Mouse (Mus musculus) embryonic facial prominence, embryonic 10.5 days (tissue): ENCODE measurements at regions not wholly inside any gene's neighbourhood (a gene's known extent, or its start where the extent isn't known, plus 50 kb on each side); places are given as distances from the start of the nearest gene placed in this dataset.
A peak's percentile ranks its signal among the peaks of the same experiment; 100 is the strongest.

ENCODE experiments used
- DNase-seq: peaks from one replicate; pipeline ENCODE4 v3.0.0-alpha.2; 2017; ENCODE audit warnings: low spot score
- H3K27ac ChIP-seq: fragments of 300-500 bp; sonication (generic); replicated peaks from 2 replicates; pipeline ENCODE4 v1.5.1; 2016; ENCODE audit warnings: mild to moderate bottlenecking
- H3K27me3 ChIP-seq: fragments of 300-500 bp; sonication (generic); replicated peaks from 2 replicates; pipeline ENCODE4 v1.6.1; 2016; ENCODE audit warnings: low read depth, mild to moderate bottlenecking; ENCODE audit not compliant: poor library complexity, severe bottlenecking
- H3K36me3 ChIP-seq: fragments of 300-500 bp; sonication (generic); replicated peaks from 2 replicates; pipeline ENCODE4 v1.6.1; 2016; ENCODE audit warnings: mild to moderate bottlenecking, moderate library complexity
- H3K4me1 ChIP-seq: fragments of 300-500 bp; sonication (generic); 2 replicates; pipeline ENCODE4 v1.6.1; 2016
- H3K4me3 ChIP-seq: fragments of 300-500 bp; sonication (generic); 2 replicates; pipeline ENCODE4 v1.5.1; 2016; ENCODE audit warnings: mild to moderate bottlenecking, moderate library complexity
- H3K9me3 ChIP-seq: fragments of 300-500 bp; sonication (generic); 2 replicates; pipeline ENCODE4 v1.6.1; 2016; ENCODE audit warnings: mild to moderate bottlenecking
- WGBS: fragments of 180-500 bp; shearing (Covaris S2); methylation state at CpG from one replicate; pipeline ENCODE4 v1.1.7; 2016; 5-methylcytosine and 5-hydroxymethylcytosine counted together

GRCm38 (mm10) chr4:62755237-62755900, 195.7 kb downstream of the Rgs3 start:
- WGBS: 50% methylated on average over 5 of the region's 5 CpGs

GRCm38 (mm10) chr4:62756721-62757206, 197.1 kb downstream of the Rgs3 start:
- 45% methylated on average over 10 of the region's 10 CpGs for WGBS
- Histone ChIP-seq H3K9me3 (no peaks in the 10 kb centered on the region), H3K27ac (peak overlapping the region; percentile 45), H3K4me3 (no peak overlapping the region), H3K27me3 (no peaks in the 10 kb centered on the region), H3K4me1 (peaks cover 64% of the 10 kb centered on the region), H3K36me3 (no peaks in the 10 kb centered on the region)
- no peak for DNase-seq

More at GRCm38 (mm10) chr4:62755237-62755900, 195.7 kb downstream of the Rgs3 start:
- peak; percentile 91 for DNase-seq
- Histone ChIP-seq H3K36me3 (no peaks in the 10 kb centered on the region), H3K27ac (peak overlapping the region; percentile 62), H3K27me3 (no peaks in the 10 kb centered on the region), H3K4me3 (peak overlapping the region; percentile 11; the same call in 1 of the 2 replicates), H3K4me1 (peaks cover 56% of the 10 kb centered on the region), H3K9me3 (no peaks in the 10 kb centered on the region)

DNA sequence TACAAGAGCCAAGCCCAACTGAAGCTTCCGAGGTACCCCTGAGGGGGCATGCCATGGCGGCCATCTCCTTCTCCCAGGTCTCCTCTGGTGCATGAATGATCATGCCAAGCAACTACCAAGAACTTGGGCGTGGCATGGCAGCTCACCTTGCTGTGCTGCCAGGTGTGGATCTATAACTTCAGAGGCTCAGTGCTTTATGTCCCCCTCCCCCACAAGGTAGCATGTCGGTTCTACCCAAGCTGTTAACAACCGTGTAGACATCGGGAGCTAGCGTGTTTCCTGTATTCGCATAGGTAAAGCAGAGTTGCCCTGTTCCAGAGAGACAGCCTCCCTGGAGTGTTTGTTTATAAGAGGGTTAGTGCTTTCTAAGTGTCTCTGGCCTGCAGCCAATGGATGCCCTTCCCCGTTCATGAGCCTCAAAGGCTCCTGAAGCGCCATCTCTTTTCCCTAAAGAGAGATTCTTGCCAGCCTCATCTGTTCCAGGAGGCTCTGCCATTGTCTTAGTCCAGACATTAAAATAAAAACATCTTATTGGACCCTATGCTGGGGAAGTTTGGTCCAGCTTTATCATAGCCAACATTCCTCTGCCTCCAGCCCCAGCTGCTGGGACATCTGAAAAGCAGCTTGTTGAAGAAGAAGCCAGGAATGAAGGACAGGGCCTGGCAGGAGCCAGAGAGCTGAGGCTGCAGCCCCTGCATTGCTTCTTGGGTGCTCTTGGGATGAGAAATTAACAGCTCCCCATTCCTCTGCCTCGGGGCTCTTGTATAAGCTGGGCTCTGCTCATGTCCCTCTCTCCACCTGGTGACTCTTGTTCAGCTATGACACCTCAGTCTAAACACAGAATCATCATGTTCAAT, 201.3 kb downstream of the Rgs3 start:
- H3K27me3 ChIP-seq: no peaks in the 10 kb centered on the region
- no peaks in the 10 kb centered on the region for H3K9me3 ChIP-seq
- H3K4me1 ChIP-seq: peaks cover 36% of the 10 kb centered on the region
- H3K27ac ChIP-seq: peak overlapping the region; percentile 44; the same call in 1 of the 2 replicates
- WGBS: 78% methylated on average over 11 of the region's 11 CpGs
- DNase-seq: no peak
- no peak overlapping the region for H3K4me3 ChIP-seq
- no peaks in the 10 kb centered on the region for H3K36me3 ChIP-seq

DNA sequence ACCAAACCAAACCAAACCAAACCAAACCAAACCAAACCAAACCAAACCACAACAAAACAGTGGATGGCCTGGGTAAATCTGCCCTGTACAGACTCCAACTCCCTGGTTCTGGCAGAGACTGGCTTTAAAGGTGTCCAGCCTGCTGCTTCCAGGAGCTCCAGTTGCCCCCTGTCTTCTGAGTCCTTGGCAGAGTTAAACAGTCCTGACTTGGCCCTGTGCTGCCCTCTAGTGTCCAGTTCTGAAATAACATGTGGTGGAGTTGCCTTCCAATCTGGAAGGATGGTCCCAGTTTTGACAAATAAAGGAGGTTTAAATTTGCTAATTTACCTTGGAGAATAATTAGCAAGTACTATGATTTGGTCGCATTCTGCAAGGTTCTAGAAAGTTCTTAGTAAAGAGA, 202.0 kb downstream of the Rgs3 start:
- no peaks in the 10 kb centered on the region for H3K36me3 ChIP-seq
- DNase-seq: peak; percentile 81
- H3K4me1 ChIP-seq: peaks cover 29% of the 10 kb centered on the region
- no peaks in the 10 kb centered on the region for H3K27me3 ChIP-seq
- no peak overlapping the region for H3K27ac ChIP-seq
- H3K9me3 ChIP-seq: no peaks in the 10 kb centered on the region
- no peak overlapping the region for H3K4me3 ChIP-seq
- 0% methylated on average over 1 of the region's 1 CpGs for WGBS

- DNase-seq: peak; percentile 84
- no peak overlapping the region for H3K4me3 ChIP-seq
- 19% methylated on average over 5 of the region's 5 CpGs for WGBS
- H3K27ac ChIP-seq: no peak overlapping the region
- no peaks in the 10 kb centered on the region for H3K9me3 ChIP-seq
- H3K27me3 ChIP-seq: no peaks in the 10 kb centered on the region
- H3K4me1 ChIP-seq: peaks cover 15% of the 10 kb centered on the region
- H3K36me3 ChIP-seq: no peaks in the 10 kb centered on the region
Observed at GRCm38 (mm10) chr4:62763990-62764389, 201.4 kb upstream of the Zfp618 start.

- no peak overlapping the region for H3K27ac ChIP-seq
- H3K27me3 ChIP-seq: no peaks in the 10 kb centered on the region
- WGBS: 69% methylated on average over 10 of the region's 10 CpGs
- no peaks in the 10 kb centered on the region for H3K9me3 ChIP-seq
- H3K4me1 ChIP-seq: peaks cover 8% of the 10 kb centered on the region; the same call in 1 of the 2 replicates
- no peak for DNase-seq
- H3K36me3 ChIP-seq: no peaks in the 10 kb centered on the region
- no peak overlapping the region for H3K4me3 ChIP-seq
Observed at GRCm38 (mm10) chr4:62769469-62770234, 195.7 kb upstream of the Zfp618 start.

- no peaks in the 10 kb centered on the region for H3K36me3 ChIP-seq
- H3K27ac ChIP-seq: no peak overlapping the region
- no peaks in the 10 kb centered on the region for H3K9me3 ChIP-seq
- H3K4me1 ChIP-seq: peaks cover 5% of the 10 kb centered on the region
- no peak for DNase-seq
- 83% methylated on average over 10 of the region's 10 CpGs for WGBS
- no peak overlapping the region for H3K4me3 ChIP-seq
- H3K27me3 ChIP-seq: peaks cover 12% of the 10 kb centered on the region; the same call in 1 of the 2 replicates
Observed at GRCm38 (mm10) chr4:62775005-62775609, 190.3 kb upstream of the Zfp618 start.

DNA sequence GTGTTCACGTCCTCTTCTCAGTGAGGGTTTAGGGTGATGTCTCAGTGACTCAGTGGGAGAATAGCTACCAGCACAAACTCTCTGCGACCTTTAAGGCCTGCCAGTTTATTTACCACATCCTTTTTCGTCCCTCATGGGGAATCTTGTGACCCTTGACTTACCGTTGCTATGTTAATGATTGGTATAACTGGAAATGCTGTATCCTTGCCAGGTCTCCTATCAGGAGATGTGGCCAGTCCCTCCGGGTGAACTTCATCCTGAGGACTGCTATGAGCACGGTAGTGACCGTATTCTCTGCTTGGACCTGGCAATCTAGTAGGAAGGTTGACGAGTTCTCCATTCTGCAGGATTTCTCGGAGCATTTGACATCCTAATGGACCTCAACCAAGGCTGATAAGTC, 188.5 kb upstream of the Zfp618 start:
- H3K4me3 ChIP-seq: no peak overlapping the region
- H3K27ac ChIP-seq: no peak overlapping the region
- peaks cover 23% of the 10 kb centered on the region for H3K27me3 ChIP-seq
- peaks cover 16% of the 10 kb centered on the region for H3K4me1 ChIP-seq
- no peak for DNase-seq
- WGBS: 88% methylated on average over 9 of the region's 9 CpGs
- H3K9me3 ChIP-seq: no peaks in the 10 kb centered on the region
- no peaks in the 10 kb centered on the region for H3K36me3 ChIP-seq

- 72% methylated on average over 7 of the region's 7 CpGs for WGBS
- H3K27ac ChIP-seq: no peak overlapping the region
- no peak overlapping the region for H3K4me3 ChIP-seq
- H3K36me3 ChIP-seq: no peaks in the 10 kb centered on the region
- H3K9me3 ChIP-seq: no peaks in the 10 kb centered on the region
- peaks cover 16% of the 10 kb centered on the region for H3K4me1 ChIP-seq
- DNase-seq: no peak
- H3K27me3 ChIP-seq: peaks cover 28% of the 10 kb centered on the region
Observed at GRCm38 (mm10) chr4:62777436-62777835, 187.9 kb upstream of the Zfp618 start.

DNA sequence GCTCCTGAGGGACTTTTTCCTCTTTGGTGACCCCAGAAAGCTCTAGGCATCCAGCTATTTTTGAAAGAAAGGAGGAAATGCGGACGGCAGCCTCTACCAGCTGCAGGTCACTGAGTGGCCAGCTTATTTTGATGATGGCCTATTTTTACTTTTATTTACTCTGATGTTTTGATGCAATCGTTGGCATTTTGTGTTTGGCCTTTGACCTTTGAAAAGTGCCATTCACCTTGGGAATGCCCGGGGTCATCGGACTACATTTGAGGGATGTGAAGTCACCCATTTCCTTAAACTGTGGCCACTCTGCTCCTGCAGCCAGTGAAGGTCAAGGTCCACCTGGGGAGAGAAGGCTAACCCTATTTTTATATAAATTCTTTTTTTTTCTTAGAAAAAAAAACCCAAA, 186.8 kb upstream of the Zfp618 start:
- H3K9me3 ChIP-seq: no peaks in the 10 kb centered on the region
- no peak overlapping the region for H3K27ac ChIP-seq
- 83% methylated on average over 5 of the region's 5 CpGs for WGBS
- H3K27me3 ChIP-seq: peaks cover 35% of the 10 kb centered on the region
- no peaks in the 10 kb centered on the region for H3K36me3 ChIP-seq
- H3K4me1 ChIP-seq: peaks cover 16% of the 10 kb centered on the region
- DNase-seq: no peak
- no peak overlapping the region for H3K4me3 ChIP-seq

- WGBS: 2% methylated on average over 15 of the region's 15 CpGs
- peak overlapping the region; percentile 61; the same call in 1 of the 2 replicates for H3K27ac ChIP-seq
- no peaks in the 10 kb centered on the region for H3K9me3 ChIP-seq
- peaks cover 16% of the 10 kb centered on the region for H3K4me1 ChIP-seq
- DNase-seq: peak; percentile 92
- H3K4me3 ChIP-seq: peak overlapping the region; percentile 58
- H3K36me3 ChIP-seq: no peaks in the 10 kb centered on the region
- peaks cover 38% of the 10 kb centered on the region for H3K27me3 ChIP-seq
Observed at GRCm38 (mm10) chr4:62780409-62780808, 185.0 kb upstream of the Zfp618 start.

- WGBS: 45% methylated on average over 11 of the region's 11 CpGs
- H3K27me3 ChIP-seq: peaks cover 38% of the 10 kb centered on the region
- peak overlapping the region; percentile 58 for H3K4me3 ChIP-seq
- H3K9me3 ChIP-seq: no peaks in the 10 kb centered on the region
- H3K36me3 ChIP-seq: no peaks in the 10 kb centered on the region
- DNase-seq: no peak
- H3K4me1 ChIP-seq: peaks cover 16% of the 10 kb centered on the region
- peak overlapping the region; percentile 61; the same call in 1 of the 2 replicates for H3K27ac ChIP-seq
Observed at GRCm38 (mm10) chr4:62780837-62781236, 184.5 kb upstream of the Zfp618 start.
